Mouse (Mus musculus) spleen, adult 2 months (tissue): ENCODE data around the gene Gm38100.

Experiments
- CTCF ChIP-seq: fragments of 200-500 bp; IDR thresholded peaks from 2 replicates; pipeline ENCODE4 v1.5.1; 2011; ENCODE audit warnings: mild to moderate bottlenecking, inconsistent platforms; ENCODE audit not compliant: insufficient read depth, insufficient read length, insufficient replicate concordance; ENCODE audit errors: extremely low read depth
- POLR2A ChIP-seq: fragments of 200-500 bp; IDR thresholded peaks from 2 replicates; pipeline ENCODE4 v1.6.1; 2011; ENCODE audit warnings: low read depth, low read length, inconsistent platforms

- TF ChIP-seq POLR2A (no peak), CTCF (no peak)
Measured at GRCm38 (mm10) chr1:175883398-175883797, 36.7 kb upstream of the Gm38100 start.
